Mouse (Mus musculus) lung, postnatal 0 days (tissue): ENCODE measurements around the gene 9930021J03Rik. TPM values are rescaled to one million over a fixed set of nuclear protein-coding genes. Genes with fewer than 3 reads are reported as not detected.

Experiments used
- ATAC-seq: fragments of 200-750 bp; cut with Nextera tagmentation; 2 replicates; pipeline ENCODE4 v1.8.0; 2017; ENCODE audit warnings: moderate library complexity
- DNase-seq: peaks from one replicate; pipeline ENCODE4 v3.0.0-alpha.2; 2016; ENCODE audit warnings: low spot score
- H3K27ac ChIP-seq: fragments of 300-500 bp; sonication (generic); 2 replicates; pipeline ENCODE4 v1.5.1; 2014; ENCODE audit warnings: antibody characterized with exemption, mild to moderate bottlenecking, low read length, mixed read lengths
- H3K27me3 ChIP-seq: fragments of 300-500 bp; sonication (generic); replicated peaks from 2 replicates; pipeline ENCODE4 v1.6.1; 2014; ENCODE audit warnings: low read length, mixed read lengths; ENCODE audit not compliant: insufficient read depth
- H3K36me3 ChIP-seq: fragments of 300-500 bp; sonication (generic); 2 replicates; pipeline ENCODE4 v1.6.1; 2014; ENCODE audit warnings: low read length, mixed read lengths; ENCODE audit not compliant: insufficient read depth
- H3K4me1 ChIP-seq: fragments of 300-500 bp; sonication (generic); 2 replicates; pipeline ENCODE4 v1.6.1; 2014; ENCODE audit warnings: antibody characterized with exemption, low read depth, low read length, mixed read lengths; ENCODE audit not compliant: insufficient read depth
- H3K4me2 ChIP-seq: fragments of 300-500 bp; sonication (generic); replicated peaks from 2 replicates; pipeline ENCODE4 v1.6.1; 2014; ENCODE audit warnings: low read depth, mild to moderate bottlenecking, low read length, moderate library complexity, mixed read lengths
- H3K4me3 ChIP-seq: fragments of 300-500 bp; sonication (generic); 2 replicates; pipeline ENCODE4 v1.5.1; 2014; ENCODE audit warnings: low read depth, low read length
- H3K9ac ChIP-seq: fragments of 300-500 bp; sonication (generic); replicated peaks from 2 replicates; pipeline ENCODE4 v1.6.1; 2014; ENCODE audit warnings: low read depth, mild to moderate bottlenecking
- H3K9me3 ChIP-seq: fragments of 300-500 bp; sonication (generic); 2 replicates; pipeline ENCODE4 v1.6.1; 2016; ENCODE audit warnings: low read length, mixed read lengths
- CTCF ChIP-seq: IDR thresholded peaks from 2 replicates; pipeline ENCODE4 v1.5.1; 2016; ENCODE audit warnings: antibody characterized with exemption, mild to moderate bottlenecking
- EP300 ChIP-seq: IDR thresholded peaks from 2 replicates; pipeline ENCODE4 v1.6.1; 2016; ENCODE audit warnings: antibody characterized with exemption, mild to moderate bottlenecking, control low read depth
- WGBS: fragments of 180-500 bp; shearing (Covaris S2); extraction: QIAGEN DNeasy Blood & Tissue Kit; methylation state at CpG from one replicate; pipeline ENCODE4 v1.1.7; 2014; 5-methylcytosine and 5-hydroxymethylcytosine counted together
- polyA plus RNA-seq: library from polyadenylated mRNA; unstranded; fragments of >200 nt; fragmentation: Nextera tagmentation; extraction: Ambion mirVana; gene quantifications from 2 replicates; pipeline ENCODE4 v1.2.1, GENCODE M21; 2015

Gene 9930021J03Rik
- 3.2 and 3.7 TPM in 2 replicates for polyA plus RNA-seq

- peak; percentile 98 for DNase-seq
- no peaks in the 10 kb centered on the region for H3K36me3 ChIP-seq
- H3K27me3 ChIP-seq = no peaks in the 10 kb centered on the region
- peak within 1 kb of the TSS; percentile 96 for H3K4me2 ChIP-seq
- H3K4me3 ChIP-seq = peak within 1 kb of the TSS; percentile 99
- no peak for TF ChIP-seq CTCF
- no peak; the same call in 1 of the 2 replicates for TF ChIP-seq EP300
- under 1% methylated on average over 52 of the region's 95 CpGs for WGBS
- no peaks in the 10 kb centered on the region for H3K9me3 ChIP-seq
- ATAC-seq = peak; percentile 95
- H3K4me1 ChIP-seq = no peaks in the 10 kb centered on the region
- H3K27ac ChIP-seq = peak within 1 kb of the TSS; percentile 93
- H3K9ac ChIP-seq = peak within 1 kb of the TSS; percentile 82
Measured at GRCm38 (mm10) chr19:29805917-29806785, at the start of gene 9930021J03Rik. Gene 9930021J03Rik, minus strand, starts transcription at chr19:29805989.

- Histone ChIP-seq H3K4me3 (no peak overlapping the region), H3K4me2 (no peak overlapping the region), H3K9ac (no peak overlapping the region), H3K9me3 (no peaks in the 10 kb centered on the region), H3K27ac (no peak overlapping the region), H3K4me1 (no peaks in the 10 kb centered on the region), H3K36me3 (no peaks in the 10 kb centered on the region), H3K27me3 (no peaks in the 10 kb centered on the region)
- ATAC-seq (no peak), DNase-seq (no peak)
- WGBS = 85% methylated on average over 5 of the region's 5 CpGs
- TF ChIP-seq EP300 (no peak), CTCF (no peak)
Measured at GRCm38 (mm10) chr19:29853711-29854110, 47.9 kb upstream of the 9930021J03Rik start.

- no peaks in the 10 kb centered on the region for H3K4me1 ChIP-seq
- 45% methylated on average over 12 of the region's 12 CpGs for WGBS
- DNase-seq = no peak
Measured at GRCm38 (mm10) chr19:29851036-29851690, 45.4 kb upstream of the 9930021J03Rik start.

GRCm38 (mm10) chr19:29849924-29850551 lies 44.2 kb upstream of the 9930021J03Rik start:
- DNase-seq = no peak
- H3K4me1 ChIP-seq = no peaks in the 10 kb centered on the region
- no peak for ATAC-seq
- no peak overlapping the region for H3K27ac ChIP-seq
- TF ChIP-seq EP300 (no peak), CTCF (no peak)
- H3K9ac ChIP-seq = no peak overlapping the region
- no peak overlapping the region for H3K4me3 ChIP-seq
- H3K27me3 ChIP-seq = no peaks in the 10 kb centered on the region
- H3K9me3 ChIP-seq = no peaks in the 10 kb centered on the region
- 79% methylated on average over 11 of the region's 11 CpGs for WGBS
- H3K36me3 ChIP-seq = no peaks in the 10 kb centered on the region
- no peak overlapping the region for H3K4me2 ChIP-seq

More at GRCm38 (mm10) chr19:29851036-29851690, 45.4 kb upstream of the 9930021J03Rik start:
- no peaks in the 10 kb centered on the region for H3K36me3 ChIP-seq
- no peak overlapping the region for H3K27ac ChIP-seq
- no peak overlapping the region for H3K9ac ChIP-seq
- H3K9me3 ChIP-seq = no peaks in the 10 kb centered on the region
- H3K4me3 ChIP-seq = no peak overlapping the region
- ATAC-seq = no peak
- no peak overlapping the region for H3K4me2 ChIP-seq
- no peaks in the 10 kb centered on the region for H3K27me3 ChIP-seq
- TF ChIP-seq CTCF (no peak), EP300 (no peak)

GRCm38 (mm10) chr19:29844036-29844661 lies 38.4 kb upstream of the 9930021J03Rik start:
- Histone ChIP-seq H3K9me3 (no peaks in the 10 kb centered on the region), H3K4me1 (no peaks in the 10 kb centered on the region), H3K4me2 (no peak overlapping the region), H3K36me3 (no peaks in the 10 kb centered on the region), H3K9ac (no peak overlapping the region), H3K27me3 (no peaks in the 10 kb centered on the region), H3K4me3 (no peak overlapping the region), H3K27ac (no peak overlapping the region)
- ATAC-seq = no peak
- WGBS = 72% methylated on average over 12 of the region's 12 CpGs
- TF ChIP-seq CTCF (no peak), EP300 (no peak)
- no peak for DNase-seq

DNA sequence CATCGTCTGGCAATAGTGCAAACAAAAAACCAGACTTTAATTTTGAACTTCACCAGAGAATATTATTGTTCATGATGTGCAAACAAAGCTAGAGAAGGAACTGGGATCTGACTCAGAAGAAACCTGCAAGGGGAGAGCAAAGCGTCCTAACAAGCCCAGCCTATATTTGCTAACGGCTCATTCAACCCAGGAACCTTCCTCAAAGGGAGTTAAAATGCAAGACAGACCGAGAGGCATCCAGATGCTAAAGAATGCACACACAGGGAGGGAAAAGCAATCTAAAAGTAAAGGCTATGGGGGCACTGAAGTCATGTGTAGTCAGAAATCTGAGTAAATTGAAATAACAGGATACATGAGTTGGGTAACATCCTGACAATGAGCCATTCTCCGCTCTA lies 37.8 kb upstream of the 9930021J03Rik start:
- ATAC-seq (no peak), DNase-seq (no peak)
- no peak overlapping the region for H3K4me3 ChIP-seq
- H3K36me3 ChIP-seq = no peaks in the 10 kb centered on the region
- no peak overlapping the region for H3K27ac ChIP-seq
- no peaks in the 10 kb centered on the region for H3K9me3 ChIP-seq
- no peaks in the 10 kb centered on the region for H3K4me1 ChIP-seq
- TF ChIP-seq EP300 (no peak), CTCF (no peak)
- 36% methylated on average over 5 of the region's 5 CpGs for WGBS
- H3K9ac ChIP-seq = no peak overlapping the region
- H3K27me3 ChIP-seq = no peaks in the 10 kb centered on the region
- no peak overlapping the region for H3K4me2 ChIP-seq
